Mouse (Mus musculus) intestine, embryonic 16.5 days (tissue): ENCODE measurements around the gene Slc4a2. TPM values are rescaled to one million over a fixed set of nuclear protein-coding genes. Genes with fewer than 3 reads are reported as not detected.

Experiments
- ATAC-seq: fragments of 200-750 bp; cut with Nextera tagmentation; 2 replicates; pipeline ENCODE4 v1.8.0; 2017; ENCODE audit warnings: moderate TSS enrichment, moderate library complexity
- H3K27ac ChIP-seq: fragments of 300-500 bp; sonication (generic); 2 replicates; pipeline ENCODE4 v1.5.1; 2014; ENCODE audit warnings: mild to moderate bottlenecking, low read length
- H3K27me3 ChIP-seq: fragments of 300-500 bp; sonication (generic); replicated peaks from 2 replicates; pipeline ENCODE4 v1.6.1; 2014; ENCODE audit warnings: low read length, control low read depth, mixed read lengths; ENCODE audit not compliant: control insufficient read depth, insufficient read depth
- H3K36me3 ChIP-seq: fragments of 300-500 bp; sonication (generic); 2 replicates; pipeline ENCODE4 v1.6.1; 2014; ENCODE audit warnings: low read length, control low read depth; ENCODE audit not compliant: control insufficient read depth, insufficient read depth
- H3K4me1 ChIP-seq: fragments of 300-500 bp; sonication (generic); 2 replicates; pipeline ENCODE4 v1.6.1; 2014; ENCODE audit warnings: low read length, control low read depth, mixed read lengths; ENCODE audit not compliant: control insufficient read depth, insufficient read depth
- H3K4me2 ChIP-seq: fragments of 300-500 bp; sonication (generic); 2 replicates; pipeline ENCODE4 v1.6.1; 2014; ENCODE audit warnings: low read depth, low read length, control low read depth
- H3K4me3 ChIP-seq: fragments of 300-500 bp; sonication (generic); 2 replicates; pipeline ENCODE4 v1.5.1; 2014; ENCODE audit warnings: mild to moderate bottlenecking, low read length
- H3K9ac ChIP-seq: fragments of 300-500 bp; sonication (generic); 2 replicates; pipeline ENCODE4 v1.6.1; 2014; ENCODE audit warnings: low read depth, low read length
- H3K9me3 ChIP-seq: fragments of 300-500 bp; sonication (generic); 2 replicates; pipeline ENCODE4 v1.6.1; 2016; ENCODE audit warnings: low read length, control low read depth; ENCODE audit not compliant: control insufficient read depth
- WGBS: fragments of 180-500 bp; shearing (Covaris S2); extraction: QIAGEN DNeasy Blood & Tissue Kit; methylation state at CpG from one replicate; pipeline ENCODE4 v1.1.7; 2014; 5-methylcytosine and 5-hydroxymethylcytosine counted together
- polyA plus RNA-seq: library from polyadenylated mRNA; unstranded; fragments of >200 nt; fragmentation: Nextera tagmentation; extraction: Ambion mirVana; gene quantifications from 2 replicates; pipeline ENCODE4 v1.2.1, GENCODE M21; 2015

Gene Slc4a2
- polyA plus RNA-seq, 1 experiment from 2014 or later: 52.7 TPM

DNA sequence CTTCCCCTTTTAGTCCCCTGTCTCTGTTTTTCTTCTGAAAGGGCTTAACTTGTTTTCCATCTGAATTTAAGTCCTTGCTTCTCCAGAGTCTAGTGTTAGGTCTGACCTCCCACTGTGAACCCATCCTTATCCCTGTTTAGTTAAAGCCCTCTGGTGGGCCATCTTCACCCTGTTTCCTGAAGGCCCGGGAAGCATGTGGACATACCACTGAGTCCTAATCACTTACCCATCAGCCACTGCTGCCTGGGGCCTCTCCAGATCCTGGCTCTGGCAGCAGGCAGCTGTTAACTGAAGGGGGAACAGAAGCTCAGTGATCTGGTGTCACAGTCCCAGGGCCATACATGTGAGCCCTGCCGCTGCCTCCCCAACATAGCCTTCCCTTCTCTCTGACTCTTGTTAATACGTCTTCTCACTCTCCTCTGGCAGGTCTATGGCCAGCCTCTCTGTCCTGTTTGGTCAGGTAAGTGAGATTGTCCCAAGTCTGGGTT lies 18.2 kb upstream of the Slc4a2 start:
- Histone ChIP-seq H3K27ac (no peak overlapping the region), H3K27me3 (no peaks in the 10 kb centered on the region), H3K9me3 (no peaks in the 10 kb centered on the region), H3K4me2 (no peak overlapping the region), H3K9ac (no peak overlapping the region), H3K4me3 (no peak overlapping the region), H3K4me1 (no peaks in the 10 kb centered on the region), H3K36me3 (peaks cover 11% of the 10 kb centered on the region)
- 70% methylated on average over 3 of the region's 3 CpGs for WGBS
- no peak for ATAC-seq

DNA sequence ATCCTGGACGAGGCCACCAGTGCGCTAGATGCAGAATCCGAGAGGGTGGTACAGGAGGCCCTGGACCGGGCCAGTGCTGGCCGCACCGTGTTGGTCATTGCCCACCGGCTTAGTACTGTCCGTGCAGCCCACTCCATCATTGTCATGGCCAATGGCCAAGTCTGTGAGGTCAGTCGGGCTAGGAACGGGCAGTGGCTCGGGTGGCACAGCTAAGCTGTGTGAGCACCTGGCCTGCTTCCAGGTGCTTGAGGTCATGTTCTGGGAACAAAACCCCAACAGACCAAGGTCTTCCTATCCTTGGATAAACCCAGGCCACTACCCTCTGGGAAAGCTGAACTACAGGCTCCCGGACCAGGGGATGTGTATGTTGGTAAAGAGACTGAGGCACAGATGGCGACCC lies 15.0 kb upstream of the Slc4a2 start:
- Histone ChIP-seq H3K4me2 (no peak overlapping the region), H3K9me3 (no peaks in the 10 kb centered on the region), H3K4me1 (peaks cover 7% of the 10 kb centered on the region; the same call in 1 of the 2 replicates), H3K4me3 (no peak overlapping the region), H3K27ac (no peak overlapping the region), H3K27me3 (no peaks in the 10 kb centered on the region), H3K9ac (no peak overlapping the region), H3K36me3 (peaks cover 6% of the 10 kb centered on the region)
- WGBS: 87% methylated on average over 13 of the region's 13 CpGs
- ATAC-seq: no peak

DNA sequence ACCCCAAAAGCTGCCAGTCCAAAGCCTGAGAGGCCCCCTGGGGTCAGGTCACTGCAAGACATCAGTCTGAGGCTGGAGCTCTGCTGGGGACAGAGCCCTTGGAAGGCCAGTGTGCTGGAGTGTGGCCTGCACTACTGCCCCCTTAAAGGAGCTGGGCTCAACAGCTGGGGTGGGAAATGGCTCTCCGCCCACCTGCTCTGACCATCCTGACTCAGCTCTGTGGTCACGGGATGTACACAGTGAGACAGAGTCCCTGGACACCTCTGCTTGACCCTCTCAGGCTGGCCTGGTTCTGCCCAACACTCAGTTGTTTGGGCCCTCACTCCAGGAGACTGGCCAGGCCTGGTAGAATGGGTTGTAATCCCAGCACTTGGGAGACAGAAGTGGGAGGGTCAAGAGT lies 14.2 kb upstream of the Slc4a2 start:
- Histone ChIP-seq H3K4me3 (no peak overlapping the region), H3K27ac (no peak overlapping the region), H3K4me1 (peaks cover 11% of the 10 kb centered on the region; the same call in 1 of the 2 replicates), H3K9me3 (no peaks in the 10 kb centered on the region), H3K36me3 (peaks cover 6% of the 10 kb centered on the region), H3K4me2 (no peak overlapping the region), H3K27me3 (no peaks in the 10 kb centered on the region), H3K9ac (no peak overlapping the region)
- ATAC-seq: no peak
- WGBS: 89% methylated on average over 2 of the region's 2 CpGs

DNA sequence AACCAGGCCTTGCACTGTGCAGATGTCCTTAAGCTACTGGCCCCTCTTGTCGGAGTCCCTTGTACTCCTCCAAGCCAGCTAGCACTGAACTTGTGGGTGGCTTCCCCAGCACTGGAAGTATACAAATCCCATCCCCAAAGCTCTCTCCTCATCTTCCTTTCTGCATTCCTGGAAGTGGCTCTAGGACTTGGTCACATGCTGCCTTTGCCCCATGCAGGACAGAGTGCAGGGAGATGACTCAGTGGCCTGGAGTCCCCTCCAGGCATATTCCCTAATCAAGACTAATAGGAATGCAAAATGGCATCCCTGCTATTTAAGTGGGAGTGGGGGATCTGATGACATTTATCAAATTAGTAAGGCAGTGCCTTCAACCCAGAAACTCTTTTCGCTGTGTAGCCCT lies 11.6 kb upstream of the Slc4a2 start:
- Histone ChIP-seq H3K9me3 (no peaks in the 10 kb centered on the region), H3K27me3 (no peaks in the 10 kb centered on the region), H3K4me2 (no peak overlapping the region), H3K9ac (no peak overlapping the region), H3K4me3 (no peak overlapping the region), H3K27ac (no peak overlapping the region), H3K36me3 (no peaks in the 10 kb centered on the region), H3K4me1 (peaks cover 11% of the 10 kb centered on the region; the same call in 1 of the 2 replicates)
- ATAC-seq: no peak
- 67% methylated on average over 2 of the region's 2 CpGs for WGBS

DNA sequence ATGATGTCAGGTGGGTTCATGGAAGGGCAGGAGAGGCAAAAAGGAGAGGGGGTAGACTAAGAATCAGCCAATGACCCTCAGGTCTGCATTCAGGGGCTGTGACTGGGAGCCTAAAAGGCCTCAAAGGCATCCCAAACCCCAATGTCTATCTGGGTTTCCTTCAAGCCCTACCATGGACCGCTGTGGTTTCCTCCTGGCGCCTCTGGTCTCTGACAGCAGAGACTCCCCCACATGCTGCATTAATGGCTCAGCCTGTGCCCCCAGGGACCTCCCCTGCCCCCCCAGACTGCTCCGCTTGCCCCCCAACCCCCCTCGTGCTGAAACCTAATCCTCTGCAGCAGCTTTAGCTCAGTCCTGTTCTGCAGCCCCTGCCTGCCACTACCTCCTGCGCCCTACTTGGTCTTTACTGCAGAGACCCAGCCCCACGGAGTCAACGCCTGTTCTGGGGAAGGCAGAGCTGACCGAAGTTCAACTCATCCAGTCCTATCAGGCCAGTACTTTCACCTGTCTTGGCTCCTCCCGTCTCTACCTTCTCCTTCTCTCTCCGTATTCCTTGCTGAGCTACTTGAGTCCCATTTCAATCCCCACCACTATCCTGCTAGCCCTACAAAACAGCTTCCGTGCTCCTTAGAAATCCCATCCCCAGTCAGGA lies 10.5 kb upstream of the Slc4a2 start, which contains the start of gene Asic3:
TSS of gene Asic3 (plus strand) at position 351 of the 652 bp plus-strand sequence.
- Histone ChIP-seq H3K27ac (no peak within 1 kb of the TSS), H3K4me2 (peak within 1 kb of the TSS; percentile 18; the same call in 1 of the 2 replicates), H3K4me3 (no peak within 1 kb of the TSS), H3K9ac (peak within 1 kb of the TSS; percentile 11), H3K36me3 (no peaks in the 10 kb centered on the region), H3K4me1 (peaks cover 11% of the 10 kb centered on the region; the same call in 1 of the 2 replicates), H3K27me3 (no peaks in the 10 kb centered on the region), H3K9me3 (no peaks in the 10 kb centered on the region)
- WGBS: 37% methylated on average over 11 of the region's 11 CpGs
- peak; percentile 58 for ATAC-seq

DNA sequence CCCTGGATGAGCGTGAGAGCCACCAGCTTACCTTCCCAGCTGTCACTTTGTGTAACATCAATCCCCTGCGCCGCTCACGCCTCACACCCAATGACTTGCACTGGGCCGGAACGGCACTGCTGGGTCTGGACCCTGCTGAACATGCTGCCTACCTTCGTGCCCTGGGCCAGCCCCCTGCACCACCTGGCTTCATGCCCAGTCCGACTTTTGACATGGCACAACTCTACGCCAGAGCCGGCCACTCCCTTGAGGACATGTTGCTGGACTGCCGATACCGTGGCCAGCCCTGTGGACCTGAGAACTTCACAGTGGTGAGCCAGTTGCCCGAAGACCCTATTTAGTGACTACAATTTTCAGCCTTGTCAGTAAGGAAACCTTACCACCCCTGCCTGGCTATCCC lies 9.7 kb upstream of the Slc4a2 start:
- Histone ChIP-seq H3K36me3 (no peaks in the 10 kb centered on the region), H3K27ac (no peak overlapping the region), H3K4me3 (no peak overlapping the region), H3K9me3 (no peaks in the 10 kb centered on the region), H3K4me1 (peaks cover 11% of the 10 kb centered on the region; the same call in 1 of the 2 replicates), H3K4me2 (no peak overlapping the region), H3K9ac (peak overlapping the region; percentile 11; the same call in 1 of the 2 replicates), H3K27me3 (no peaks in the 10 kb centered on the region)
- WGBS: 80% methylated on average over 13 of the region's 13 CpGs
- no peak for ATAC-seq

DNA sequence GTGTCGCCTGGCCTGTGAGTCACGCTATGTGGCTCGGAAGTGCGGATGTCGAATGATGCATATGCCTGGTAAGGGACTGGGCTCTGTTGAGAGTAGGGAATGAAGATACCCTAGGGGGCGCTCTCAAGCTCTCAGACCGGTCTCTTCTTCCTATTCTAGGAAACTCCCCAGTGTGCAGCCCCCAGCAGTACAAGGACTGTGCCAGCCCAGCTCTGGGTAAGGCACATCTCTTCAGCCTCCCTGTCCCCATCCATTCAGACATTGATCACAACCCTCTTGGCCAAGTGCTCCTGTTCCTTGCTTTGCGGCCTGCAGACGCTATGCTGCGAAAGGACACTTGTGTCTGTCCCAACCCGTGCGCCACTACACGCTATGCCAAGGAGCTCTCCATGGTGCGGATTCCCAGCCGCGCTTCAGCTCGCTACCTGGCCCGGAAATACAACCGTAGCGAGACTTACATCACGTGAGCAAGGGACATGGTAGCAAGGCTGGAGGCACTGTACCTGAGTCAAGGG lies 7.4 kb upstream of the Slc4a2 start:
- 5% methylated on average over 21 of the region's 21 CpGs for WGBS
- no peak overlapping the region for H3K4me3 ChIP-seq
- no peaks in the 10 kb centered on the region for H3K36me3 ChIP-seq
- H3K27ac ChIP-seq: no peak overlapping the region
- no peaks in the 10 kb centered on the region for H3K9me3 ChIP-seq
- H3K4me2 ChIP-seq: peak overlapping the region; percentile 20; the same call in 1 of the 2 replicates
- no peak overlapping the region for H3K9ac ChIP-seq
- no peaks in the 10 kb centered on the region for H3K27me3 ChIP-seq
- peaks cover 11% of the 10 kb centered on the region; the same call in 1 of the 2 replicates for H3K4me1 ChIP-seq
- peak; percentile 60 for ATAC-seq

DNA sequence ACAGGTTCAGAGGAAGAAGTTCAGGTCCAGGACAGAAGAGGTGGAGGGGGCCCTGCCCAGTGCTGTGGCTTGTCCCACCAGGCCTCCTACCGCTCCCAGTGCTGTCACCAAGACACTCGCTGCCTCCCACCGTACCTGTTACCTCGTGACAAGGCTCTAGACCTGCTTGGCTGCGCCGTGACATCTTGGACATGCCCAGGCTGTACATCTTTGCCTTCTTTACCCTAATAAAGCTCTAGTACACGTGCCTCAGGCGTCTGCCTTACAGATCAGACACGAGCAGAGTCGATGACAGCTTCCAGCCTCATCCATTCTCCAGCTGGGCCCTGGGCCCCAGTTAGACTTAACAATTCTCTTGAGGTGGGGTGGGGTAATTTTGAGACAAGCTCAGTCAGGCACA lies 6.0 kb upstream of the Slc4a2 start:
- WGBS: 88% methylated on average over 10 of the region's 10 CpGs
- no peak overlapping the region for H3K4me2 ChIP-seq
- H3K27me3 ChIP-seq: no peaks in the 10 kb centered on the region
- no peak overlapping the region for H3K27ac ChIP-seq
- H3K9ac ChIP-seq: no peak overlapping the region
- H3K9me3 ChIP-seq: no peaks in the 10 kb centered on the region
- H3K36me3 ChIP-seq: no peaks in the 10 kb centered on the region
- H3K4me3 ChIP-seq: no peak overlapping the region
- ATAC-seq: no peak
- peaks cover 14% of the 10 kb centered on the region for H3K4me1 ChIP-seq

DNA sequence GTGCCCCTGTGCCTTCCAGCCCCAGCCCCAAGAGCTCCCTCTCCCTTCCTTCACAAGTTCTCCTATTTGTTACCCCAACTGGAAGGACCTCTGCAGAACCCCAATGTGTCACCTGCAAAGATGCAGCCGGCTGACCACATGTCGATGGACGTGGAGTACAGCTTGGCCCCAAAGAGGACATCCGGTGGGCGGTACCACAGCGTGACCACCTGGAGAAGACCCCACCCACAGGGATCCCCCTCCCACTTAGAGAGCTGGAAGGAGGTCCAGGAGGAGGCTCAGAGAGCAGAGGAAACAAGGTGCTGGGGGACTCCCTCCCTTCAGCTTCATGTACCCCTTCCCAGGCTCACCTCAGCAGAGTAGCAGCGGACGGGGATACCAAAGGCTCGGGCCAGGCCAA lies 3.3 kb upstream of the Slc4a2 start:
- WGBS: 89% methylated on average over 9 of the region's 9 CpGs
- no peak for ATAC-seq
- peaks cover 10% of the 10 kb centered on the region for H3K4me1 ChIP-seq
- H3K9ac ChIP-seq: no peak overlapping the region
- no peak overlapping the region for H3K4me3 ChIP-seq
- H3K27me3 ChIP-seq: no peaks in the 10 kb centered on the region
- H3K9me3 ChIP-seq: no peaks in the 10 kb centered on the region
- no peak overlapping the region for H3K4me2 ChIP-seq
- no peaks in the 10 kb centered on the region for H3K36me3 ChIP-seq
- no peak overlapping the region for H3K27ac ChIP-seq
